8 mouse cellular contexts compared by ENCODE assay signal in genomic region chr5:136084144-136084881, GRCm38 (mm10). TPM values are rescaled to one million over a fixed set of nuclear protein-coding genes. Genes with fewer than 3 reads are reported as not detected.
A peak's percentile ranks its signal among the peaks of the same experiment; 100 is the strongest.
DNase-seq lines count a peak whose midpoint lies in the region; ATAC-seq lines count a peak whose summit lies in the region.

No protein-coding gene starts in this region.

- no peaks in the 10 kb centered on the region for H3K36me3 ChIP-seq in heart, embryonic 14.5 days (ENCODE audit: control insufficient read depth, insufficient read depth, low read length)
- H3K36me3 ChIP-seq in embryonic facial prominence, embryonic 12.5 days = no peaks in the 10 kb centered on the region
- H3K36me3 ChIP-seq in intestine, embryonic 16.5 days (ENCODE audit: control insufficient read depth, insufficient read depth, low read length) = no peaks in the 10 kb centered on the region
- no peaks in the 10 kb centered on the region for H3K36me3 ChIP-seq in midbrain, embryonic 16.5 days (ENCODE audit: control insufficient read depth, insufficient read depth, low read length)

- no peaks in the 10 kb centered on the region for H3K9me3 ChIP-seq in heart, embryonic 14.5 days (ENCODE audit: control insufficient read depth, low read length)
- H3K9me3 ChIP-seq in embryonic facial prominence, embryonic 12.5 days = no peaks in the 10 kb centered on the region
- H3K9me3 ChIP-seq in intestine, embryonic 16.5 days (ENCODE audit: control insufficient read depth, low read length) = no peaks in the 10 kb centered on the region
- H3K9me3 ChIP-seq in midbrain, embryonic 16.5 days (replicated peaks; ENCODE audit: control insufficient read depth, low read length, poor library complexity, severe bottlenecking) = no peaks in the 10 kb centered on the region

- no peak overlapping the region for H3K27ac ChIP-seq in heart, embryonic 14.5 days (replicated peaks in 1 of 2; ENCODE audit: control insufficient read depth in 1 of 2, insufficient read depth in 1 of 2, low read depth in 2 of 2, low read length in 2 of 2)
- H3K27ac ChIP-seq in embryonic facial prominence, embryonic 12.5 days = 0 out of 2 replicates have a peak overlapping the region, but pooled peaks have one; percentile 0
- peak overlapping the region; percentile 66 for H3K27ac ChIP-seq in intestine, embryonic 16.5 days (ENCODE audit: low read length)
- peak overlapping the region; percentile 44 for H3K27ac ChIP-seq in midbrain, embryonic 16.5 days (ENCODE audit: low read length)

- no peak for ATAC-seq in heart, embryonic 14.5 days (ENCODE audit: insufficient number of reproducible peaks, insufficient read depth, low FRiP score, low read depth)
- ATAC-seq in embryonic facial prominence, embryonic 12.5 days (ENCODE audit: insufficient number of reproducible peaks, insufficient read depth, low FRiP score, low TSS enrichment) = no peak; the same call in 1 of the 2 replicates
- ATAC-seq in intestine, embryonic 16.5 days = peak; percentile 30
- ATAC-seq in midbrain, embryonic 16.5 days = peak; percentile 66

- no peak for DNase-seq in heart, postnatal 25 days (ENCODE audit: low spot score)
- DNase-seq in ES-CJ7 (ENCODE audit: low read depth, low spot score) = peak; percentile 56
- DNase-seq in left cerebral cortex, postnatal 10 days (ENCODE audit: extremely low spot score in 1 of 2, low spot score in 2 of 2) = no peak
- DNase-seq in right cerebral cortex, postnatal 4 days = no peak

- peak overlapping the region; percentile 61 to 63 for H3K4me3 ChIP-seq in heart, embryonic 14.5 days (ENCODE audit: control insufficient read depth in 1 of 2, insufficient read depth in 1 of 2, low read depth in 1 of 2, low read length in 2 of 2)
- peak overlapping the region; percentile 60 for H3K4me3 ChIP-seq in embryonic facial prominence, embryonic 12.5 days
- peak overlapping the region; percentile 71 for H3K4me3 ChIP-seq in intestine, embryonic 16.5 days (ENCODE audit: low read length)
- H3K4me3 ChIP-seq in midbrain, embryonic 16.5 days (ENCODE audit: low read depth, low read length) = peak overlapping the region; percentile 56

- peaks cover 22% of the 10 kb centered on the region for H3K27me3 ChIP-seq in heart, embryonic 14.5 days (ENCODE audit: control insufficient read depth, insufficient read depth, low read length)
- H3K27me3 ChIP-seq in embryonic facial prominence, embryonic 12.5 days = peaks cover 27% of the 10 kb centered on the region
- no peaks in the 10 kb centered on the region for H3K27me3 ChIP-seq in intestine, embryonic 16.5 days (replicated peaks; ENCODE audit: control insufficient read depth, insufficient read depth, low read length)
- no peaks in the 10 kb centered on the region for H3K27me3 ChIP-seq in midbrain, embryonic 16.5 days (ENCODE audit: control insufficient read depth, insufficient read depth, low read depth, low read length)

- intact Hi-C loops in heart, postnatal 25 days (cut with DNase I) = no loop called here
- intact Hi-C loops in left cerebral cortex, postnatal 10 days (cut with DNase I) = no loop called here

- peak overlapping the region; percentile 73 for H3K9ac ChIP-seq in heart, embryonic 14.5 days (ENCODE audit: low read length)
- peak overlapping the region; percentile 64 for H3K9ac ChIP-seq in embryonic facial prominence, embryonic 12.5 days
- H3K9ac ChIP-seq in intestine, embryonic 16.5 days (ENCODE audit: low read depth, low read length) = peak overlapping the region; percentile 72
- peak overlapping the region; percentile 66 for H3K9ac ChIP-seq in midbrain, embryonic 16.5 days (ENCODE audit: low read depth, low read length)

- 2% methylated on average over 23 of the region's 23 CpGs for WGBS in heart, embryonic 14.5 days
- 3% methylated on average over 23 of the region's 23 CpGs for WGBS in embryonic facial prominence, embryonic 12.5 days
- WGBS in intestine, embryonic 16.5 days = 2% methylated on average over 23 of the region's 23 CpGs
- 1% methylated on average over 23 of the region's 23 CpGs for WGBS in midbrain, embryonic 16.5 days

- peak overlapping the region; percentile 99 for H3K4me2 ChIP-seq in heart, embryonic 14.5 days (ENCODE audit: low read length)
- peak overlapping the region; percentile 85 for H3K4me2 ChIP-seq in embryonic facial prominence, embryonic 12.5 days (replicated peaks)
- peak overlapping the region; percentile 82 for H3K4me2 ChIP-seq in intestine, embryonic 16.5 days (ENCODE audit: low read depth, low read length)
- peak overlapping the region; percentile 69 for H3K4me2 ChIP-seq in midbrain, embryonic 16.5 days (ENCODE audit: low read length)

- peaks cover 5 to 7% of the 10 kb centered on the region in 2 experiments; a peak in 3 of 4 replicates for H3K4me1 ChIP-seq in heart, embryonic 14.5 days (ENCODE audit: control insufficient read depth in 2 of 2, insufficient read depth in 2 of 2, low read length in 2 of 2)
- peaks cover 13% of the 10 kb centered on the region for H3K4me1 ChIP-seq in embryonic facial prominence, embryonic 12.5 days
- peaks cover 9% of the 10 kb centered on the region for H3K4me1 ChIP-seq in intestine, embryonic 16.5 days (ENCODE audit: control insufficient read depth, insufficient read depth, low read length)
- peaks cover 20% of the 10 kb centered on the region for H3K4me1 ChIP-seq in midbrain, embryonic 16.5 days (ENCODE audit: control insufficient read depth, insufficient read depth, low read length)

RNA-seq across cellular contexts. Expression of gene Rasa4, which starts 0.6 kb away (rescaled TPM):
- 1.3 and 1.8 TPM in 2 replicates for polyA plus RNA-seq in heart, embryonic 14.5 days (2014; fragmentation: Nextera tagmentation; extraction: Ambion mirVana)
- total RNA-seq in heart, postnatal 25 days (2021) = 1 to 10 TPM; 6.5 to 7.2 TPM
- polyA plus RNA-seq in embryonic facial prominence, embryonic 12.5 days (2016; fragmentation: Nextera tagmentation; extraction: Ambion mirVana) = 13.1 and 13.7 TPM in 2 replicates
- 16.6 and 18.5 TPM in 2 replicates for polyA plus RNA-seq in intestine, embryonic 16.5 days (2015; fragmentation: Nextera tagmentation; extraction: Ambion mirVana)
- 22.0 and 29.1 TPM in 2 replicates for polyA plus RNA-seq in midbrain, embryonic 16.5 days (2015; fragmentation: Nextera tagmentation; extraction: Ambion mirVana)
- total RNA-seq in left cerebral cortex, postnatal 10 days (2021) = 1 to 10 TPM; 6.8 to 7.9 TPM

RNA-seq across cellular contexts. Expression of gene Upk3bl, which starts 30.0 kb away (rescaled TPM):
- polyA plus RNA-seq in heart, embryonic 14.5 days (2014; fragmentation: Nextera tagmentation; extraction: Ambion mirVana) = 0.46 TPM in 1 of 2 replicates, not detected in the other
- not detected for total RNA-seq in heart, postnatal 25 days (2021)
- 8.7 and 9.8 TPM in 2 replicates for polyA plus RNA-seq in embryonic facial prominence, embryonic 12.5 days (2016; fragmentation: Nextera tagmentation; extraction: Ambion mirVana)
- 0.82 and 2.3 TPM in 2 replicates for polyA plus RNA-seq in intestine, embryonic 16.5 days (2015; fragmentation: Nextera tagmentation; extraction: Ambion mirVana)
- 0.19 TPM in 1 of 2 replicates, not detected in the other for polyA plus RNA-seq in midbrain, embryonic 16.5 days (2015; fragmentation: Nextera tagmentation; extraction: Ambion mirVana)
- total RNA-seq in left cerebral cortex, postnatal 10 days (2021) = not detected

RNA-seq across cellular contexts. Expression of gene Polr2j, which starts 32.1 kb away (rescaled TPM):
- polyA plus RNA-seq in heart, embryonic 14.5 days (2014; fragmentation: Nextera tagmentation; extraction: Ambion mirVana) = 166 and 178 TPM in 2 replicates
- 10 to 100 TPM; 64.4 to 71.9 TPM for total RNA-seq in heart, postnatal 25 days (2021)
- polyA plus RNA-seq in embryonic facial prominence, embryonic 12.5 days (2016; fragmentation: Nextera tagmentation; extraction: Ambion mirVana) = 230 and 234 TPM in 2 replicates
- polyA plus RNA-seq in intestine, embryonic 16.5 days (2015; fragmentation: Nextera tagmentation; extraction: Ambion mirVana) = 212 and 230 TPM in 2 replicates
- polyA plus RNA-seq in midbrain, embryonic 16.5 days (2015; fragmentation: Nextera tagmentation; extraction: Ambion mirVana) = 190 and 194 TPM in 2 replicates
- 10 to 100 TPM; 82.2 to 91.6 TPM for total RNA-seq in left cerebral cortex, postnatal 10 days (2021)

RNA-seq across cellular contexts. Expression of gene Upk3b, which starts 46.0 kb away (rescaled TPM):
- 22.5 and 35.4 TPM in 2 replicates for polyA plus RNA-seq in heart, embryonic 14.5 days (2014; fragmentation: Nextera tagmentation; extraction: Ambion mirVana)
- total RNA-seq in heart, postnatal 25 days (2021) = 10 to 100 TPM; 20.0 to 28.8 TPM
- 0.18 and 0.91 TPM in 2 replicates for polyA plus RNA-seq in embryonic facial prominence, embryonic 12.5 days (2016; fragmentation: Nextera tagmentation; extraction: Ambion mirVana)
- 44.4 and 47.8 TPM in 2 replicates for polyA plus RNA-seq in intestine, embryonic 16.5 days (2015; fragmentation: Nextera tagmentation; extraction: Ambion mirVana)
- polyA plus RNA-seq in midbrain, embryonic 16.5 days (2015; fragmentation: Nextera tagmentation; extraction: Ambion mirVana) = 0.05 TPM in 1 of 2 replicates, not detected in the other
- not detected for total RNA-seq in left cerebral cortex, postnatal 10 days (2021)

RNA-seq across cellular contexts. Expression of gene Lrwd1, which starts 51.6 kb away (rescaled TPM):
- 13.8 and 16.9 TPM in 2 replicates for polyA plus RNA-seq in heart, embryonic 14.5 days (2014; fragmentation: Nextera tagmentation; extraction: Ambion mirVana)
- total RNA-seq in heart, postnatal 25 days (2021) = 1 to 10 TPM; 5.0 to 6.3 TPM
- polyA plus RNA-seq in embryonic facial prominence, embryonic 12.5 days (2016; fragmentation: Nextera tagmentation; extraction: Ambion mirVana) = 49.1 and 50.0 TPM in 2 replicates
- polyA plus RNA-seq in intestine, embryonic 16.5 days (2015; fragmentation: Nextera tagmentation; extraction: Ambion mirVana) = 22.3 and 22.7 TPM in 2 replicates
- polyA plus RNA-seq in midbrain, embryonic 16.5 days (2015; fragmentation: Nextera tagmentation; extraction: Ambion mirVana) = 27.1 and 28.1 TPM in 2 replicates
- 10 to 100 TPM; 11.7 to 13.2 TPM for total RNA-seq in left cerebral cortex, postnatal 10 days (2021)

Comparison
In these comparisons a context has a peak if more than half of its experiments do, and no peak if none do; other contexts are left out.
1. ATAC-seq: peak in intestine, embryonic 16.5 days (single experiment) and midbrain, embryonic 16.5 days (single experiment); none in heart, embryonic 14.5 days (single experiment) and embryonic facial prominence, embryonic 12.5 days (single experiment).
2. H3K27ac ChIP-seq: peak in embryonic facial prominence, embryonic 12.5 days (single experiment), intestine, embryonic 16.5 days (single experiment) and midbrain, embryonic 16.5 days (single experiment); none in heart, embryonic 14.5 days (0 of 2).
3. Peak in every context shown above with its lines, with median percentiles within 50 percentile points of each other: H3K4me2 ChIP-seq, H3K4me3 ChIP-seq and H3K9ac ChIP-seq.